Mouse (Mus musculus) forebrain, embryonic 12.5 days (tissue): ENCODE results near the gene Apbb1. TPM values are rescaled to one million over a fixed set of nuclear protein-coding genes. Genes with fewer than 3 reads are reported as not detected.
A peak's percentile ranks its signal among the peaks of the same experiment; 100 is the strongest.

Experiments
- ATAC-seq: fragments of 200-750 bp; cut with Nextera tagmentation; 2 replicates; pipeline ENCODE4 v1.8.0; 2017; ENCODE audit warnings: moderate TSS enrichment; ENCODE audit not compliant: low FRiP score
- H3K27ac ChIP-seq: fragments of 300-500 bp; sonication (generic); 2 replicates; pipeline ENCODE4 v1.5.1; 2016; ENCODE audit warnings: mild to moderate bottlenecking
- H3K27me3 ChIP-seq: fragments of 300-500 bp; sonication (generic); 2 replicates; pipeline ENCODE4 v1.6.1; 2016; ENCODE audit warnings: mild to moderate bottlenecking
- H3K36me3 ChIP-seq: fragments of 300-500 bp; sonication (generic); replicated peaks from 2 replicates; pipeline ENCODE4 v1.6.1; 2016; ENCODE audit warnings: mild to moderate bottlenecking
- H3K4me1 ChIP-seq: fragments of 300-500 bp; sonication (generic); 2 replicates; pipeline ENCODE4 v1.6.1; 2016
- H3K4me2 ChIP-seq: fragments of 300-500 bp; sonication (generic); 2 replicates; pipeline ENCODE4 v1.6.1; 2016; ENCODE audit warnings: mild to moderate bottlenecking, moderate library complexity
- H3K4me3 ChIP-seq: fragments of 300-500 bp; sonication (generic); replicated peaks from 2 replicates; pipeline ENCODE4 v1.5.1; 2016; ENCODE audit warnings: mild to moderate bottlenecking
- H3K9ac ChIP-seq: fragments of 300-500 bp; sonication (generic); 2 replicates; pipeline ENCODE4 v1.6.1; 2016; ENCODE audit warnings: mild to moderate bottlenecking
- H3K9me3 ChIP-seq: fragments of 300-500 bp; sonication (generic); 2 replicates; pipeline ENCODE4 v1.6.1; 2016
- WGBS: fragments of 180-500 bp; shearing (Covaris S2); methylation state at CpG from one replicate; pipeline ENCODE4 v1.1.7; 2016; 5-methylcytosine and 5-hydroxymethylcytosine counted together
- polyA plus RNA-seq: library from polyadenylated mRNA; unstranded; fragments of >200 nt; fragmentation: Nextera tagmentation; extraction: Ambion mirVana; gene quantifications from 2 replicates; pipeline ENCODE4 v1.2.1, GENCODE M21; 2016

Apbb1 gene
- 149 and 160 TPM in 2 replicates for polyA plus RNA-seq

- Histone ChIP-seq H3K27me3 (peaks cover 6% of the 10 kb centered on the region; the same call in 1 of the 2 replicates), H3K27ac (peak within 1 kb of the TSS; percentile 95), H3K4me3 (peak within 1 kb of the TSS; percentile 77), H3K4me1 (peaks cover 33% of the 10 kb centered on the region), H3K9ac (peak within 1 kb of the TSS; percentile 82), H3K36me3 (no peaks in the 10 kb centered on the region), H3K9me3 (no peaks in the 10 kb centered on the region), H3K4me2 (peak within 1 kb of the TSS; percentile 68)
- WGBS = 1% methylated on average over 38 of the region's 54 CpGs
- peak; percentile 92 for ATAC-seq
Measured at GRCm38 (mm10) chr7:105581094-105581703, at the start of gene Apbb1. TSS of gene Apbb1 (minus strand) at chr7:105581653.

GRCm38 (mm10) chr7:105628633-105629032, 47.2 kb upstream of the Apbb1 start:
- H3K27ac ChIP-seq = peak overlapping the region; percentile 2; the same call in 1 of the 2 replicates
- 35% methylated on average over 3 of the region's 3 CpGs for WGBS

GRCm38 (mm10) chr7:105625397-105625796, 43.9 kb upstream of the Apbb1 start:
- 89% methylated on average over 6 of the region's 6 CpGs for WGBS
- Histone ChIP-seq H3K4me1 (peaks cover 19% of the 10 kb centered on the region), H3K4me2 (no peak overlapping the region), H3K27ac (no peak overlapping the region), H3K9ac (no peak overlapping the region), H3K4me3 (no peak overlapping the region), H3K27me3 (no peaks in the 10 kb centered on the region), H3K9me3 (no peaks in the 10 kb centered on the region), H3K36me3 (peaks cover 50% of the 10 kb centered on the region)
- no peak for ATAC-seq

More at GRCm38 (mm10) chr7:105628633-105629032, 47.2 kb upstream of the Apbb1 start:
- Histone ChIP-seq H3K4me3 (no peak overlapping the region), H3K9ac (no peak overlapping the region), H3K9me3 (no peaks in the 10 kb centered on the region), H3K36me3 (peaks cover 20% of the 10 kb centered on the region), H3K27me3 (no peaks in the 10 kb centered on the region), H3K4me2 (no peak overlapping the region), H3K4me1 (peaks cover 37% of the 10 kb centered on the region)
- ATAC-seq = peak; percentile 12; the same call in 1 of the 2 replicates

- peaks cover 86% of the 10 kb centered on the region for H3K36me3 ChIP-seq
- WGBS = 87% methylated on average over 8 of the region's 8 CpGs
Measured at GRCm38 (mm10) chr7:105621646-105622292, 40.3 kb upstream of the Apbb1 start.

GRCm38 (mm10) chr7:105621053-105621452, 39.6 kb upstream of the Apbb1 start:
- H3K9ac ChIP-seq = no peak overlapping the region
- WGBS = 80% methylated on average over 4 of the region's 4 CpGs

More at GRCm38 (mm10) chr7:105621646-105622292, 40.3 kb upstream of the Apbb1 start:
- Histone ChIP-seq H3K4me3 (no peak overlapping the region), H3K9ac (no peak overlapping the region), H3K27me3 (no peaks in the 10 kb centered on the region), H3K9me3 (no peaks in the 10 kb centered on the region), H3K4me2 (no peak overlapping the region), H3K4me1 (no peaks in the 10 kb centered on the region), H3K27ac (no peak overlapping the region)
- ATAC-seq = no peak

GRCm38 (mm10) chr7:105619701-105620100, 38.2 kb upstream of the Apbb1 start:
- H3K4me3 ChIP-seq = no peak overlapping the region
- no peaks in the 10 kb centered on the region for H3K9me3 ChIP-seq
- H3K27me3 ChIP-seq = no peaks in the 10 kb centered on the region
- H3K4me1 ChIP-seq = no peaks in the 10 kb centered on the region
- H3K36me3 ChIP-seq = peaks cover 96% of the 10 kb centered on the region
- no peak overlapping the region for H3K4me2 ChIP-seq
- WGBS = 83% methylated on average over 3 of the region's 3 CpGs
- H3K27ac ChIP-seq = no peak overlapping the region
- H3K9ac ChIP-seq = no peak overlapping the region
- ATAC-seq = no peak

More at GRCm38 (mm10) chr7:105621053-105621452, 39.6 kb upstream of the Apbb1 start:
- no peak overlapping the region for H3K4me3 ChIP-seq
- H3K27ac ChIP-seq = no peak overlapping the region
- no peak for ATAC-seq
- H3K9me3 ChIP-seq = no peaks in the 10 kb centered on the region
- peaks cover 93% of the 10 kb centered on the region for H3K36me3 ChIP-seq
- H3K4me2 ChIP-seq = no peak overlapping the region
- no peaks in the 10 kb centered on the region for H3K27me3 ChIP-seq
- H3K4me1 ChIP-seq = no peaks in the 10 kb centered on the region

GRCm38 (mm10) chr7:105617810-105618209, 36.4 kb upstream of the Apbb1 start:
- Histone ChIP-seq H3K4me3 (no peak overlapping the region), H3K9ac (no peak overlapping the region), H3K36me3 (peaks cover 96% of the 10 kb centered on the region), H3K9me3 (no peaks in the 10 kb centered on the region), H3K27me3 (no peaks in the 10 kb centered on the region), H3K27ac (no peak overlapping the region), H3K4me1 (no peaks in the 10 kb centered on the region), H3K4me2 (no peak overlapping the region)
- WGBS = 94% methylated on average over 22 of the region's 22 CpGs
- no peak for ATAC-seq

GRCm38 (mm10) chr7:105616561-105616960, 35.1 kb upstream of the Apbb1 start:
- Histone ChIP-seq H3K9me3 (no peaks in the 10 kb centered on the region), H3K9ac (no peak overlapping the region), H3K36me3 (peaks cover 97% of the 10 kb centered on the region), H3K27ac (no peak overlapping the region), H3K4me2 (no peak overlapping the region), H3K4me3 (no peak overlapping the region), H3K27me3 (no peaks in the 10 kb centered on the region), H3K4me1 (no peaks in the 10 kb centered on the region)
- no peak for ATAC-seq
- 93% methylated on average over 6 of the region's 6 CpGs for WGBS

GRCm38 (mm10) chr7:105615720-105616119, 34.3 kb upstream of the Apbb1 start:
- Histone ChIP-seq H3K27me3 (no peaks in the 10 kb centered on the region), H3K9ac (no peak overlapping the region), H3K4me2 (no peak overlapping the region), H3K36me3 (peaks cover 97% of the 10 kb centered on the region), H3K4me1 (no peaks in the 10 kb centered on the region), H3K9me3 (no peaks in the 10 kb centered on the region), H3K27ac (no peak overlapping the region), H3K4me3 (no peak overlapping the region)
- no peak for ATAC-seq
- WGBS = 89% methylated on average over 1 of the region's 1 CpGs

- ATAC-seq = no peak
- H3K27me3 ChIP-seq = no peaks in the 10 kb centered on the region
- no peak overlapping the region for H3K9ac ChIP-seq
- no peak overlapping the region for H3K27ac ChIP-seq
- H3K9me3 ChIP-seq = no peaks in the 10 kb centered on the region
- 92% methylated on average over 1 of the region's 1 CpGs for WGBS
- no peaks in the 10 kb centered on the region for H3K4me1 ChIP-seq
- H3K4me3 ChIP-seq = no peak overlapping the region
- H3K36me3 ChIP-seq = peaks cover 94% of the 10 kb centered on the region
- H3K4me2 ChIP-seq = no peak overlapping the region
Measured at GRCm38 (mm10) chr7:105614400-105614799, 32.9 kb upstream of the Apbb1 start.

- WGBS = 85% methylated on average over 1 of the region's 1 CpGs
- H3K9me3 ChIP-seq = no peaks in the 10 kb centered on the region
- H3K4me2 ChIP-seq = no peak overlapping the region
- H3K27me3 ChIP-seq = no peaks in the 10 kb centered on the region
- H3K36me3 ChIP-seq = peaks cover 68% of the 10 kb centered on the region
- no peak overlapping the region for H3K27ac ChIP-seq
- no peak overlapping the region for H3K9ac ChIP-seq
- no peak overlapping the region for H3K4me3 ChIP-seq
- no peak for ATAC-seq
- no peaks in the 10 kb centered on the region for H3K4me1 ChIP-seq
Measured at GRCm38 (mm10) chr7:105611767-105612166, 30.3 kb upstream of the Apbb1 start.

GRCm38 (mm10) chr7:105608467-105608866, 27.0 kb upstream of the Apbb1 start:
- no peak overlapping the region for H3K9ac ChIP-seq
- H3K4me1 ChIP-seq = no peaks in the 10 kb centered on the region
- no peaks in the 10 kb centered on the region for H3K27me3 ChIP-seq
- H3K4me3 ChIP-seq = no peak overlapping the region
- WGBS = 84% methylated on average over 3 of the region's 3 CpGs
- no peak for ATAC-seq
- H3K9me3 ChIP-seq = no peaks in the 10 kb centered on the region
- H3K27ac ChIP-seq = no peak overlapping the region
- peaks cover 38% of the 10 kb centered on the region for H3K36me3 ChIP-seq
- H3K4me2 ChIP-seq = no peak overlapping the region
